Mouse (Mus musculus): Measurements from ENCODE around the gene Akap6. TPM values are rescaled to one million over a fixed set of nuclear protein-coding genes. Genes with fewer than 3 reads are reported as not detected.

Gene Akap6
- total RNA-seq, 4 experiments from 2014 or later: 118 to 135 (median 126) TPM

DNA sequence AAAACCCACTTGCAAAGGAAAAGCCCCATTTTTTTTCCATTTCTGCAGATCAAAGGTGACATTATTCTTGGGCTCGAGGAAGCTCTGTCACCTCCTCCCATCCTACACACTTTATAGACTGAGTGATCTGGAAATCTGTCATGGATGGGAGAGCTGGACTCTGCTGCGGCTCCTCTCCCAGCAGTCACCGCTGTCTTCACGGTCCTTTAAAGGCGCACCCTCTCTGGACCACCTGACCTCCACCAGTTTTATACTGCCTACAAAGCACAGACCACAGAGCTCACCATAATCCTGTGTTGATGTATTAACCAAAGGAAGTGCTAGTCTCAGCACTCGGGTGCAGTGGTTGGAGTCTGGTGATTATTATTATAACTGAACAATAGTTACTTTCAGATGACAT, 330.7 kb downstream of the Akap6 start:
- no peak for DNase-seq (ENCODE audit: low spot score in 2 of 2)

DNA sequence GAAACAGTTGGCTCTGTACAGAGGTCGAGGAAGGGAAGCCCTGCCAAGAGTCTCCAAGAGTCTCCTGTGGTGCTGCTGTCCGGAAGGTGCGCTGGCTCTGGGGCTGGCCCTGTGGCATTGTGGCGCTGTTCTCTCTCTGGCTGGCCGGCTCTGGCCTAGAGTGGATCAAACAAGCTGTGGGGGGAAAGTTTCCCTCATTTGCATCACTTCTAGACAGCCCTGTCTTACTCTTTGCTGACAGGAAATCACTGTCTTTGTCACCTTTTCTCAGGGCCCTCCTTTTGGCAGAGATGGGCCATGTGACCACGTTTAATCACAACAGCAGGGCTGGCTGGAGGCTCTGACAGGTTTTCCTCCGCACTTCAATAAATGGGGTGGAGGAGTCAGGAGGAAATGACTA, 333.6 kb downstream of the Akap6 start:
- peak; percentile 28 to 41 for DNase-seq (ENCODE audit: low spot score in 2 of 2)

DNA sequence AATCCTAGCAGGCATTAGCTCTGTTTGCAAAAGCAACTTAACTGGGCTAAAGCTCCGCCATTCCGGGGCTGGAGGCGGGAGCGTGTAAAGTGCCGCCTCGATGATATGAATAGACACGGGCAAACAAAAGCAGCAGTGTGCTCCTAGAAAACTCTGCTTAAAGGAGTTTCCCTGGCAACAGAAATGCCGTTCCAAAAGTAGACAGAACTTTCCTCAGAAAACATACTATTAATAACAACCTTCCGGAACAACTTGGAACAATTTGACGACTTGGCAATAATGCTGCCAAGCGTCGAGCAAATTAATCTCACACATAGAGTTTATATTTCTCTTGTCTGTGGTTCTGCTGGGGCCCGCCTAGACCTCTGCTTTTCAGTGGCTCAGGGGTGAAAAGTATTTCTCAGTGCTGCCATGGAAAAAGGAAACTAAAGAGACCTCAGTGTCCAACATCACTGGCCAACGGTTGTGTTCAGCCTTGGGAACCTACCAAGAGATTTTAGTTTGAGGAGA, 334.3 kb downstream of the Akap6 start:
- DNase-seq (ENCODE audit: low spot score in 2 of 2): peak; percentile 85 to 87

DNA sequence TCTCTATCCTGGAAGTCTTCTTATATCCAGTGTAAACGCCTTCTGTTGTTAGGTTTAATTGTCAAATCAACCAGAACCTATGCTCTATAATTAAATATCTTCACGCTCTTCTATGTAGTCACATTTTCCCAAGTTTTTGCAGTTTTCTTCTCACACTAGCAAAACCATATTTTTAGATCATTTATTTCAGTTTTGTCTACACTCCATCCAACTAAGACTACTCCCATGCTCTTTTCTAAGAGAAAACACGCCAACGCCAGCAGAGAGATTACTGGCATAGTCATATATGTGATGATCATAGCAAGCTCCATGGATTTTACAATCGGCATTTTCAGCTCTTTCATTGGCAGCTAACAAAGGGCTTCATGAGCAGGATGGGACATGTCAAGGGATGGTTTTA, 341.5 kb downstream of the Akap6 start:
- DNase-seq (ENCODE audit: low spot score in 2 of 2): no peak

DNA sequence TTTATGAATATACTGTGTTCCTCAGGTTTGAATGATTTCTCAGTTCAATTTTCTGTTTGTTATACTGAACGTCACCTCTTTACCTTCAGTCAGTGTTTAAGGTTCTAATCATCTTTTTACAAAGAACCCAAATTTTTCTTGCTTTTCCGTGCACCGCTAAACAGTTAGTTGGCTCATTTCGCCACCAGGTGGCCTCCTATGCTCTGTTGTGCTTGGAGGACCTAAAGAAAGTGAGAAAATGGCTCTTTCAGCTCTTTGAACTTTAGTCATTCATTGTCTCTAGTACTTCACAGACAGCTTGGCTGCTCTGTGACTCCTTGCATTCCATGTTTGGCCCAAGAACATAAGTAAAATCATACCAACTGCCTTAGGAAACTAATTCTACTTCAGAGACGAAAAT, 343.6 kb downstream of the Akap6 start:
- peak in 1 of 2 experiments; percentile 39 for DNase-seq (ENCODE audit: low spot score in 2 of 2)

DNA sequence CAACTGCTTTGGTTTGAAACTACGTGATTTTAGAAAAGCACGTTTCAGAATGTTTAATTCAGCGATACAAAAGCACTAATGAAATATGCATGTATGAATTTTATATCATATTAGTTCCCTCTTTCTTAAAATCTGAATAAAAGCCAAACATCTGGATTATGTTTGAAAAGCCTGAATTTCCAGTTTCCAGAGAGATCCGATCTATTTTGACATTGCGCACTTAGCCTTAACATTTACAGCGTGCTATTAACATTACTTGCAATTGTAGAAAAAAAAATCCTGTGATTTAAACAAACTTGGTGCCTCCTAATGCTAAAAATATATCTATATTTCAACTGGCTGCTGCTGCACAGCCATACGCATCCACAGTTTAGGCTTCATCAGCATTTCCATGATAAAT, 358.4 kb downstream of the Akap6 start:
- no peak for DNase-seq (ENCODE audit: low spot score in 2 of 2)

DNA sequence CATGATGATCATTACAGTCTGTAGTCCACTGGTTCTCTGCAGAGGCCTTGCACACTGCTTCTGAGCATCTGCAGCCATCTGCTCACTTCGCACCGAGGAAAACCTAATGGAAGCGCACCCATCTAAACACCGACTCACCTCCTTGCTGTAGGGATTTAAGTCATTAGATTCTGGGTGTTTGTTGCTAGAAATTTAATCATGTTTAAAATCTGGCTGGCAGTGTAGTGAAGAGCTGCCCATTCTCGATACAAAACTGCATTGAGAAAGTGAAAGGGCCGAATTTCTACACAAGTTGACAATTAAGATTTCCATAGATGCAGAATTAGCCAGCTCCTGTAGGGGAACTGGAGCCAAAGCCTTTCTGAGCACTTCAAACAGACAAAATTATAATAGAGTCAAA, 361.7 kb downstream of the Akap6 start:
- DNase-seq (ENCODE audit: low spot score in 2 of 2): no peak

DNA sequence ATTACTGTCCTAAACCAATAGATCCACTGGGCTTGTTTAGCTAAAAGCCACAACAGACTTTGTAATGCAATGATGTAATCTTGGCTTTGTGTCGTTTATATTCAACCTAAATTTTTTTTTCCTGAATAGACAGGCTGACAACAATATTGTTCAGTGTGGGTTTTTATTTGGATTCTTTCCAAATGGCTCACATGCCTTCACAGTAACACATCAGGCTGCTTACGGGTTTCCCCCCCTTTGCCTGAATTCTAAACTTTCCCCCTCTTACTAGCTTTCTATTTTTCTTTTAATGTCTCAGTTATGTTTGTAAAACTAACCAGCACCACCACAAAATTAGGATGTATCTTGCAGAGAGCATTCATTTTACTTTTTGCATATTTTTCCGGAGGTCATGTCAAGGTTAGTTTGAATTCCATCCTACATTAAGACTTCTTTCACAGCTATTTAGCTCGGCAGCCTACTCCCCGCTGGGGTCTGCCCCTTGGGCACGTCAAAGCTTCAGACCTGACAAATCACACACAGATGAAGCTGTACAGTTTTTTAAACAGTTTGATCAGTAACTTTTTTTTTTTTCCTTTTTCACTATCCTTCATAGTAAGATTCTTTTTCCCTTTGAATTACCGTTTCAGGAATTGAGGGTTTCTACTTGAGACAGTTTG, 362.4 kb downstream of the Akap6 start:
- no peak for DNase-seq (ENCODE audit: low spot score in 2 of 2)

DNA sequence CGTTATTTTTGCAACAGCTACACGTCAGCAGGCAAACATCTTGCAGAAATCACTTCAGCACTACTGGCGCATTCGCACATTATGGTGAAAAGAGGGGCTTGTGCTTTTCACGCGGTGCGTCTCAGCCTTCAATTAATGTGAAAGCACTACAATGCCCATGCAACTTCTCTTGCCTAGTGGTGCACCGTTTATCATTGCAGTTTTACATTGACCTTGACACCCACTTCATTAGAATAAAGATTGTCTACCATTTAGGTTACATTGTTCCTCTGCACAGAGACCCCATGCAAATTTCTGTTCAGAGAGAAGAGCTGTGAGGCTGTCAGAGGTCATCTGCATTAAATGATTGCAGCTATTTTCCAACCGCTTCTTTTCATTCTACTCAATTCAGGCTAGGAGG, 363.8 kb downstream of the Akap6 start:
- no peak for DNase-seq (ENCODE audit: low spot score in 2 of 2)

DNA sequence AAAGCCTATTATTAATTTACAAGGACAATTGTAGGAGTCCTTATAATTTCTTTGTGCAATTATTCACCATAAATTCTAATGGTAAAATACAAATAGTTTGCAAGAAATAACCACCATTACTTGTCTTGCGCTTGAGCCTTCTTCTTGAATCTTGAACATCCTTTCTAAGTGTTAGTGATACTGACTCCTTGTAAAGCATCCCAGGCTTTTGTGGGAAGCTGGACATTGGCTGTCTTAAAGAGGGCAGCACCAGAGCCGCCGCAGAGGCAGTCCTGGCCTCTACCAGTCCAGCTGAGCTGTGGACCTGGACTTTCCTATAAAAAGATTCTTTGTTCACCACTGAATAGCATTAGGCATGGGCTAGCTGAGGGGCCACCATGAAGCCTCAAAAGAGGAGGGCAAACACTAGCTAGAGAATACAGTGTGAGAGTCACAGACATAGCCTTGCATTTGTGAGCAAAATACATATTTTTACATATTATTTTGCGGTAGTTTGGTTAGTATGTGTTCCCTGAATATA, 365.1 kb downstream of the Akap6 start:
- DNase-seq (ENCODE audit: low spot score in 2 of 2): no peak

DNA sequence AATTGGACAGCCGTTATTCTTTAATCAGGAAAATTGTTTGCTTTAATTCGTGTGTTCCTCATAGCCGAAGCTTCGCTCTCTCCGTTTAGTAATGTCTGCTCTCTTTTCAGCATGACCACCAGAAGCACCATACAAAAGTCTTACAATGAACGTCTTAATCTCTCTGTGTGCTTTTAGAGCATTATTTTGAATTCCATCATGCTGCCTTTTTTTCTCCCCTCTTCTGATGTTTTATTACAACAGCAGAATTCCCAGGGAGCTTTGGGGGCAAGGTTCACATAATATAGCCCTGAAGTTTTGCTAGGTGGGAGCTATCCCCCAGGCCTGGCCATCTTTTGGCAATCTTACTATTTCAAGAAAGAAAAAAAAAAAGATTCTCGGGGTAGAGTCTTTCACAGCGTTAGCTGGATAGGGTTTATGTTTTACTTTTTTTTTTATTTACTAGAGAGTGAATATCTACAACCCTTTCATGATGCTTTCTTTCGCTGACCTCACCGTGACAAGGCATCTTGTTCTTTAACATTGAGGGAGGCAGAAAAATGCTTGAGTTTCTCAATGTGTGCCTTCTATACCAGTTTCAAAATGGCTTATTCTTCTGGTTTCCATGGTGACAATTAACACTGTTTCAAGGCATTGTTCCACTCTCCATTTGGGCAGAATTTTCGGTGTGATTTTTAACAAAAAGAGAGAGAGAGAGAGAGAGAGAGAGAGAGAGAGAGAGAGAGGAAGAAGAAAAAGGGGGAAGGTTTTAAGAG, 366.0 kb downstream of the Akap6 start:
- DNase-seq (ENCODE audit: low spot score in 2 of 2): no peak

DNA sequence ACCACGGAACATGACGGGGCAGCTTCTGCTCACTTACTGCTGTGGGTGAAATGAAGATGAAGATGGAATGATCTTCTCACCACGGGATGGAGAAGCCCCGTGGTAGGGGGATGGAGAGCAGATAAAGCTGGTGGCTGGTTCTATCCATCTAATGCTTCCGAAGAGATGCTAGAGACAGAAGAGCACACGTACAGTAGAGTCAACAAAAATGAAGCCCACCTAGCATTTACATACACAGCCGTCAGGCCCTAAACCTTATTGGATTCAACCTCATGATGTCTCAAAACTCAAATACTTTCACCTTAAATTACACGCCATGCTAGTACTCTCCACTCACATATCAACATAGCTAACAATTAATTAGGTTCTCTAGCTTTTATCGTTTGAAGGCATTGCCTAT, 367.1 kb downstream of the Akap6 start:
- DNase-seq (ENCODE audit: low spot score in 2 of 2): no peak

DNA sequence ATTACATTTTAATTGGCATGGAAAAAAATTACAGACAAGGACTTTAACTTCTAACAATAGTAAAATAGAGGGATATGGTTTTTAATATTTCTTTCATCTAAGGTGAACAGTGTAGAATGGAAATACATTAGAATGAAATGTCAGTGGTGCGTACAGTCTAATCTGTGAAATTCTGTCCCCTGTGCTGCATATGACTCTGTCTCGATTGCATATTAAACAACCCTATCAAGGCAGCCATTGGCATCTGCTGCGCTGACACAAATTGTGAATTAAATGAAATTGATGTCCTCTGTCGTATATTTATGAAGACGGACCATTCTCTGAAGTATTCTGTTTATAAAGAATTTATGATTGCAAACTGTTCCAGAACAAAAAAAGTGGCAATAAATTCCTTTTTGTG, 371.7 kb downstream of the Akap6 start:
- no peak for DNase-seq (ENCODE audit: low spot score in 2 of 2)

DNA sequence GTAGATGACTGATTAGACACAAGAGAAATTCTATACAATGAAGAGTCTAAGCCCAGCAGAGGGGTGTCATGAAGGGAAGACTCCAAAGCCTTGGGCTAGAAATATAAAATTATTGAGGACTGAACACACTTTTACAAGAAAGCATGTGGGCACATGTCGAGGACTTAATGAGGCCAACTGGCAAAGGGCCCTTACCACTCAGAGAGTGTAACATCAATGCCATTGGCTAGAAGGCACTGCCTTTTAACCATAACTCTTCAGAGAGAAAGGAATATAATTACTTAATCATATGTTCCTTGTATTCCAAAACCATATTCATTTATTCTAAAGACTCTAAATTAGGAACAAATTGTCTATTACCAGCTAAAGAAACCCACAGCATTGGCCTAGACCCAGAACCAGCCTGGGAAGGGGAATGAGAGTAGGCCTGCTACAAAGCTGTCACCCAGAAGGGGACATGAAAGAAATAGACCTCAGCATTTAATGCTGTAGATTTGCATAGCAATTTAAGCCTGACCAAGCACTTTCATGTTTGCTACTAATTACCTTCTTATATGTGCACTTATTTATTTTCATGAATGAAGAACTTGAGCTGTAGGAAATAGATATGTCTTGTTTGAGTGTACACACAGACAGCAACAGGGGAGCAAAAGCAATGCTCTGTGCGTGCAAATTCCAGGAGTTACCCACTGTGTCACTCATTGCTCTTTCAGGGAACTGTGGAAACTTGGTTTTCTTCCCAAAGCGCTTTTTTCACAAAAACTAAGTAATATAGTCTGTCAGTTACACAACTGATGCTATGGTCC, 377.6 kb downstream of the Akap6 start:
- DNase-seq (ENCODE audit: low spot score in 2 of 2): no peak

DNA sequence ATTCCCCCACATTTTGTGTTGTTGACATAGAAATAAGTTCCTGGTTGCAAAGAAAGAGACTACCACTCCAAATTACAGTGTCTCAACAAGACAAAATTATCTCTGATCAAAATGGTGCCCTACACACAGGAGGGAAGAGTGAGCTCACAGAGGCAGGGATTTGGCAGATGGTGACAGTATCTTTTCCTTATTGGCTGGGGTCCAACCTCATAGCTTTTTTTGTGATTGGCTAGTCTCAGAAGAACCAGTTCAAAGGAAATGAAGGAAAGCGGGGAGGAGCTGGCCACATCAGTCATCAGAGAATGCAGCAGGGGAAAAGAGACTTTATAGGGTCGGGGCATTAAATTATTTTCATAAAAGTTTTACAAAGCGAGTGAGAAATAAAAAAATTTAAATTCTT, 386.6 kb downstream of the Akap6 start:
- no peak for DNase-seq (ENCODE audit: low spot score in 2 of 2)

DNA sequence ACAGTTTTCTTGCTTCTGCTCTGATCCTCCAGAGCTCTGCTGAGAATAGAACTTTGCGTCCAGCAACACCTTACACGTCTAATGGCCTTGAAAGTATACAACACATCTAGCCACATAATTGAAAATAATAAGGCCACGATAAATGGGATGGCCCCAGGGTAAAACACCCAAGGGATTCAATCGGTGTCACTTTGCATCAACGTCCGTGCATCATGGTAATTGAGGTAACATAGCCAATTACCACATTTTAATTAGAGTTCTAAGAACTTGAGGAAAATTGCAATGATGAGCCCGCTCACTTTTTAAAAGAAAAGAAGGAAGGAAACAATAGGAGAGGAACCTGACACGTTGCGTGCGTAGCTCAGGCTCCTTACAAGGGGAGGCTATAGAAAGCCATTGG, 413.1 kb downstream of the Akap6 start:
- no peak for DNase-seq (ENCODE audit: low spot score in 2 of 2)

DNA sequence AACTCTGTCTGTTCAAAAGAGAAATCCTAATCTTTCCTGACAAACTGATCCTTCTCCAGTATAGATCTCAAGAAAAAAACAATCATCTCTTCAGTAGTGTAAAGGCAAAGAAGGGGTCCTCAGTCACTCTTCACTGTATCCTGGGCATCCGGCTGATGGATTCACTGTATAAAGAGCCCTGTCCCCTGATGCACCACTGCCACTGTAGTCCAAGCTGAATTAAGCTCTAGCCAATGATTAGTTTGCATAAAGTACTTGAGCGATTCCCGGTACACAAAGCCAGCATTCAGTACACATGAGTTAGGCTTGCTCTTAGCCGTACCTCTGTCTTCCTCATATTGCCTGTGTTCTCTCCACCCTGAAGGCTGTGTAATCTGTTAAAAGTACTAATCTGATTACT, 420.2 kb downstream of the Akap6 start:
- DNase-seq (ENCODE audit: low spot score in 2 of 2): no peak

DNA sequence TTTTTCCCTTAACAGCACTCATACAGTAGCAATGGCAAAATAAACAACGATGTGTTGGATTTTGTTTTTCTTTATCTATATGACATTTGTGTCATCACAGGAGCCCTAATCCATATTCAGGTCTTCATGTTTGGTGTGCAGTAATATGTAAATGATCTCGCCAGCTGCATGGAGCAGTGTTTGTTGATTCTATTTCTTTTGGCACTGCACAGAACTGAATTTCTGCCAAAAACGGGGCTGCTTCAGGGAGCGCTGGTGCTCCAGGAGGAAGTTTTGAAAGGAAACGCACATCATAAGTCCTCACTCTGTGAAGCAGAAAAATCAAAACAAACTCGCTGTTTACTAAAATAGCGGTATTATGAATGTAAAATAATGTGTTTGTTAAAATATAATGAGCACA, 424.9 kb downstream of the Akap6 start:
- peak; percentile 38 to 44 for DNase-seq (ENCODE audit: low spot score in 2 of 2)

DNA sequence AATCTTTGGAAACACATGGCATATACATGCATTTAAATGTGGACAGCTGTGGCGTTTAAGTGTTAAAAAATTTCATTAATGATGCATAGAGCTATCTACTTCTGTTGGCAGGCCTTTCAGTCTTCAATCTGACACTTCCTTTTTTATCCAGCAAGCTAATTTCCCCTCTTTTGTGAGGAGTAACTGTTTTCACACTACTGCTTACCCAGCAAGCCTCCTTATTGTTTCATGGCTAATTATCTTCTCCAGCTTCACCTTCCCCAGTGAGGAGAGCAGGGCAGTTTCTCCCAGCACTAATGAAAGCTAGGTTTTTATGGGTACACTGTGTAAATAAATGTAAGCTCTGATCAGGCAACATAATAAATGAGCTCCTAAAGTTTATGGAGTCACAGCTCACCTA, 425.5 kb downstream of the Akap6 start:
- DNase-seq (ENCODE audit: low spot score in 2 of 2): no peak

DNA sequence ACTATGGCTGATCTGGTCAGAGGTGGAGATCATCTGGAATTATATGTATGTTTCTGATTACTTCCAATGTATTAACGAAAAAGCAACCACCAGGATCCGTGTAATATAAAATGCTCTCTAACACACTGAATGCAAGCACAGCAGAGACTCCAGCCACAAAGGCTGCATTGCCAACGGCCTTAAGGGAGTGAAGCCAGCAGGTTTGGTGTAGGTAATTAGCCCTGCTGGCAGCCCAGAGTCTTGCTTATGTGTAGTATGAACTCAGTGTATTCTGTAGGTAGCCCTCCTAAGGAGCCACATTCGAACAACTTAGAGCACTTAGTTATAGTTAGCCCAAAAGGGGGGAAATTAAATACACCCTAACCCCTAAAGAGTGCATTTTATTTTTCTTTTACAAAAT, 426.1 kb downstream of the Akap6 start:
- DNase-seq (ENCODE audit: low spot score in 2 of 2): no peak

DNA sequence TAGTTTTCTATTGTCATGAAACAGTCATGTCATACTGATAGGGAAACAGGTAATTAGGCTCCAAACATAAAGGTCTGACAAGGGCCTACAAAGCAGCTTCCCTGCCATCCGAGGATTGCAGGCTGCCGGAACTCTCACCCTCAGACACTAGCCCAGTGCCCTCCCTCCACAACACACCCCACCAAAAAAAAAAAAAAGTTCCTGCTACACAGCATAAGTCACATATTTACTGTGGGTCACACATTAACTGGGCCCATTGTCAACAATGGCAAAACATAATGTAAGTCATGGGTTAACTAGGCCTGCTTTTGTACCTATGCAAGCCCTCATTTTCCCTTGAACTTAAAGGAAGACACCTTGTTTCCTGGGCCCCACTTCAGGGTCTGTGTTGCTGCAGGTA, 435.0 kb downstream of the Akap6 start:
- no peak for DNase-seq (ENCODE audit: low spot score in 2 of 2)

DNA sequence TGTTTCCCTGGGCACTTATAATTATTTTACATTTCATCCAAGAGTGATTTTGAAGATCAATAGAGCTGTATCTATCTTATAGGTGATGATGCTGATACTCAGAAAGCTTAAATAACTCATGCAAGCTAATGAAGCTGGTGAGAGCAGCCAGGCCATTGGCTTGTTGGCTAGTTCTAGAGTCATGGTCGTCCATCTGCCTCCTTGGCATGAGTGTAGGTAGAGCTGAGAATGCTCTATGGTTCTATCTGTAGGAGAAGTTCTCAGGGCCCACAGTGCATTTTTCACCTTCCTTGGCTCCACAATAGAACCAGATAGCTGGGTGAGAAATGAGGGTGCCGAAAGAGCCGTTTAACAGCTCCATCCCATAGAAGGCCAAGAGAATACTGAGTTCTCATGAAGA, 438.1 kb downstream of the Akap6 start:
- DNase-seq (ENCODE audit: low spot score in 2 of 2): no peak

All from layer of hippocampus, adult 8-10 months (tissue).